Comparison of ENCODE assay signal across 8 mouse cellular contexts in the genomic region with DNA sequence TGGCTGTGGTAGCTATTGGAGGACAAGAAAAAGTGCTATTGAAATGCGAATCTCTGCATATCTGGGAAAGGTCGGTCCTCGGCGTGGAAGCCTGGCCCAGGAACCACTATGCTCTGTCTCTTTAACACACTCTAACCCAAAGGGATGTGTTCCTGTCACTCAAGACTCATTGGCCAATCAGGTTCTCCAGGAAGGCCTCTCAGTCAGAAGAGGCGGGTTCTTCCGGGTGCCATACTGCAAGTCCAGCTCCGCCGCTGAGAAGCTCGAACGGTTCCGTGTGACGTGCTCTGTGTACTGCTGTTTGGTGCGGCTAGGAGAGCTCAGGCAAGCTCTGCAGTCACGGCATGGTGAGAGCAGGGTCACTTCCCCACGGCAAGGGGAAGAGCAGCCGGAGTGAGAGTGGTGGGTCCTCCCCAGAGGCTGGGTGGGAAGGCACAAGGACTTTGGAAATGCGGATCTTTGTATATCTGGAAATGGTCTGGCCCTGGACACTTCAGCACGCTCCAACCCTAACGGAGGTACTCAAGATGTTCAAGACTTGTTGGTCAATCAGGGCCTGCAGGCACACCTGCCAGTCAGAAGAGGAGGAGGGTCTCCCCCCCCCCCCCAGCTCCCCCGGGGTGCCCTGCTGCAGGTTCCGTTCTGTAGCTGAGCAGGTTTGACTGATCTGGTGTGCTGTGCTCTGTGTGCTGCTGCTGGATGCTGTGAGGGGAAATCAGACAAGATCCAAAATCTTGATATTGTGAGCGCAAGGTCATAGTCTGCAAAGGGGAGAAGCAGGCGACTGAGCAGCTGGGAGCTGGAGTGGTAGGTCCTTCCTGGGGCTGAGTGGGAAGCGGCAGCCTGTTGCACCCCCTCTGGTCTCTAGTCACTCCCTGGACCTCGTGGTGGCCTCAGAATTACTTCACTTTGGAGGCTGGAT. TPM values are rescaled to one million over a fixed set of nuclear protein-coding genes. Genes with fewer than 3 reads are reported as not detected.
DNase-seq lines count a peak whose midpoint lies in the region; ATAC-seq and TF ChIP-seq lines count a peak whose summit lies in the region.

A gene (plus strand): TSS at position 236 of the 922 bp plus-strand sequence.

- peak; percentile 86 for TF ChIP-seq POLR2A in testis, adult 2 months (IDR thresholded peaks at IDR 0.05; ENCODE audit: control insufficient read depth, low read depth, low read length)

- peak within 1 kb of the TSS; percentile 84 for H3K4me2 ChIP-seq in forebrain, embryonic 12.5 days
- H3K4me2 ChIP-seq in heart, postnatal 0 days (ENCODE audit: low read depth, low read length), result peak within 1 kb of the TSS; percentile 92
- peak within 1 kb of the TSS; percentile 90 for H3K4me2 ChIP-seq in liver, embryonic 16.5 days (ENCODE audit: low read depth, low read length)
- peak within 1 kb of the TSS; percentile 95 for H3K4me2 ChIP-seq in neural tube, embryonic 13.5 days

- H3K4me3 ChIP-seq in E14TG2a.4 (replicated peaks; ENCODE audit: low read length), result peak within 1 kb of the TSS; percentile 93
- H3K4me3 ChIP-seq in forebrain, embryonic 12.5 days (replicated peaks), result peak within 1 kb of the TSS; percentile 84
- peak within 1 kb of the TSS; percentile 95 for H3K4me3 ChIP-seq in heart, postnatal 0 days (ENCODE audit: low read depth, low read length)
- peak within 1 kb of the TSS; percentile 88 for H3K4me3 ChIP-seq in liver, embryonic 16.5 days (ENCODE audit: low read depth, low read length)
- H3K4me3 ChIP-seq in neural tube, embryonic 13.5 days, result peak within 1 kb of the TSS; percentile 87
- peak within 1 kb of the TSS; percentile 92 for H3K4me3 ChIP-seq in testis, adult 2 months (ENCODE audit: control insufficient read depth, low read depth, low read length)

- peaks cover 25% of the 10 kb centered on the region for H3K4me1 ChIP-seq in E14TG2a.4 (replicated peaks; ENCODE audit: low read depth, low read length)
- peaks cover 16% of the 10 kb centered on the region for H3K4me1 ChIP-seq in forebrain, embryonic 12.5 days
- peaks cover 14% of the 10 kb centered on the region for H3K4me1 ChIP-seq in heart, postnatal 0 days (ENCODE audit: control insufficient read depth, insufficient read depth)
- peaks cover 3% of the 10 kb centered on the region for H3K4me1 ChIP-seq in liver, embryonic 16.5 days (ENCODE audit: control insufficient read depth, low read depth, low read length)
- peaks cover 22% of the 10 kb centered on the region for H3K4me1 ChIP-seq in neural tube, embryonic 13.5 days (replicated peaks)
- H3K4me1 ChIP-seq in testis, adult 2 months (ENCODE audit: control insufficient read depth, insufficient read depth, low read length), result peaks cover 5% of the 10 kb centered on the region

- DNase-seq in c-Kit-positive CD71-positive TER-119-positive erythroid progenitor cells, embryonic 14.5 days (ENCODE audit: low spot score), result peak; percentile 95
- peak; percentile 98 for DNase-seq in heart, postnatal 0 days (ENCODE audit: low spot score)
- DNase-seq in kidney, postnatal 4 days, result peak; percentile 89 to 95

- H3K36me3 ChIP-seq in E14TG2a.4 (ENCODE audit: insufficient read depth, low read length), result peaks cover 29% of the 10 kb centered on the region
- H3K36me3 ChIP-seq in forebrain, embryonic 12.5 days (replicated peaks), result peaks cover 24% of the 10 kb centered on the region
- H3K36me3 ChIP-seq in heart, postnatal 0 days (replicated peaks; ENCODE audit: control insufficient read depth, insufficient read depth, low read length), result no peaks in the 10 kb centered on the region
- H3K36me3 ChIP-seq in liver, embryonic 16.5 days (ENCODE audit: control insufficient read depth, insufficient read depth), result no peaks in the 10 kb centered on the region
- peaks cover 12% of the 10 kb centered on the region for H3K36me3 ChIP-seq in neural tube, embryonic 13.5 days
- no peaks in the 10 kb centered on the region for H3K36me3 ChIP-seq in testis, adult 2 months (ENCODE audit: control insufficient read depth, insufficient read depth, low read length)

- 0% methylated on average over 25 of the region's 25 CpGs for WGBS in forebrain, embryonic 12.5 days
- under 1% methylated on average over 25 of the region's 25 CpGs for WGBS in heart, postnatal 0 days
- WGBS in liver, embryonic 16.5 days (ENCODE audit: insufficient replicate concordance), result under 1% methylated on average over 25 of the region's 25 CpGs
- WGBS in neural tube, embryonic 13.5 days, result under 1% methylated on average over 25 of the region's 25 CpGs

- TF ChIP-seq CTCF in E14TG2a.4 (conservative IDR thresholded peaks at IDR 0.05; ENCODE audit: low read length), result no peak
- no peak for TF ChIP-seq CTCF in heart, postnatal 0 days (IDR thresholded peaks at IDR 0.05; ENCODE audit: low read depth)
- TF ChIP-seq CTCF in testis, adult 2 months (IDR thresholded peaks at IDR 0.05; ENCODE audit: control insufficient read depth, insufficient read depth, insufficient replicate concordance, low read depth, low read length), result no peak

- no peaks in the 10 kb centered on the region for H3K27me3 ChIP-seq in E14TG2a.4 (ENCODE audit: insufficient read depth, low read length)
- no peaks in the 10 kb centered on the region for H3K27me3 ChIP-seq in forebrain, embryonic 12.5 days
- no peaks in the 10 kb centered on the region for H3K27me3 ChIP-seq in heart, postnatal 0 days (ENCODE audit: control insufficient read depth, insufficient read depth, low read length)
- no peaks in the 10 kb centered on the region for H3K27me3 ChIP-seq in liver, embryonic 16.5 days (ENCODE audit: control insufficient read depth, insufficient read depth, low read depth, low read length)
- H3K27me3 ChIP-seq in neural tube, embryonic 13.5 days, result no peaks in the 10 kb centered on the region
- H3K27me3 ChIP-seq in testis, adult 2 months (ENCODE audit: control insufficient read depth, insufficient read depth, low read length), result no peaks in the 10 kb centered on the region

- TF ChIP-seq EP300 in heart, postnatal 0 days (IDR thresholded peaks at IDR 0.05; ENCODE audit: low read depth), result no peak

- peak within 1 kb of the TSS; percentile 85 for H3K27ac ChIP-seq in forebrain, embryonic 12.5 days
- peak within 1 kb of the TSS; percentile 95 for H3K27ac ChIP-seq in heart, postnatal 0 days (ENCODE audit: low read depth)
- H3K27ac ChIP-seq in liver, embryonic 16.5 days (ENCODE audit: low read length), result peak within 1 kb of the TSS; percentile 87
- peak within 1 kb of the TSS; percentile 92 for H3K27ac ChIP-seq in neural tube, embryonic 13.5 days (replicated peaks)
- H3K27ac ChIP-seq in testis, adult 2 months (ENCODE audit: control insufficient read depth, insufficient read depth, low read depth, low read length), result peak within 1 kb of the TSS; percentile 89

- peak; percentile 100 for ATAC-seq in forebrain, embryonic 12.5 days (ENCODE audit: low FRiP score)
- peak; percentile 99 for ATAC-seq in heart, postnatal 0 days (ENCODE audit: insufficient read depth, low read depth)
- peak; percentile 100 for ATAC-seq in liver, embryonic 16.5 days (ENCODE audit: low read depth)
- ATAC-seq in neural tube, embryonic 13.5 days (ENCODE audit: low read depth), result peak; percentile 100

- H3K9ac ChIP-seq in forebrain, embryonic 12.5 days, result peak within 1 kb of the TSS; percentile 82
- H3K9ac ChIP-seq in heart, postnatal 0 days (replicated peaks; ENCODE audit: low read depth, low read length), result peak within 1 kb of the TSS; percentile 91
- H3K9ac ChIP-seq in liver, embryonic 16.5 days (ENCODE audit: low read depth, low read length), result peak within 1 kb of the TSS; percentile 89
- H3K9ac ChIP-seq in neural tube, embryonic 13.5 days, result peak within 1 kb of the TSS; percentile 95

- peaks cover 19% of the 10 kb centered on the region for H3K9me3 ChIP-seq in E14TG2a.4 (ENCODE audit: low read length)
- 0 out of 2 replicates have a peak, but pooled peaks cover 4% of the 10 kb centered on the region for H3K9me3 ChIP-seq in forebrain, embryonic 12.5 days
- no peaks in the 10 kb centered on the region for H3K9me3 ChIP-seq in heart, postnatal 0 days (replicated peaks; ENCODE audit: control insufficient read depth, low read length)
- H3K9me3 ChIP-seq in liver, embryonic 16.5 days (replicated peaks; ENCODE audit: control insufficient read depth, low read length), result no peaks in the 10 kb centered on the region
- H3K9me3 ChIP-seq in neural tube, embryonic 13.5 days, result no peaks in the 10 kb centered on the region; the same call in 1 of the 2 replicates

RNA-seq across cellular contexts. Expression of the gene that starts here (rescaled TPM):
- polyA plus RNA-seq in forebrain, embryonic 12.5 days (2016; fragmentation: Nextera tagmentation; extraction: Ambion mirVana), result 13.4 and 14.2 TPM in 2 replicates
- total RNA-seq in heart, postnatal 0 days (2014; rRNA removed; ENCODE audit: low replicate concordance), result 6.7 and 6.8 TPM in 2 replicates
- polyA plus RNA-seq in heart, postnatal 0 days (2015; fragmentation: Nextera tagmentation; extraction: Ambion mirVana), result 9.0 and 10.1 TPM in 2 replicates
- 3.8 and 3.9 TPM in 2 replicates for polyA plus RNA-seq in liver, embryonic 16.5 days (2015; fragmentation: Nextera tagmentation; extraction: Ambion mirVana)
- 15.4 and 16.8 TPM in 2 replicates for polyA plus RNA-seq in neural tube, embryonic 13.5 days (2015; fragmentation: Nextera tagmentation; extraction: Ambion mirVana)
- polyA plus RNA-seq in testis, adult 2 months (2012; rRNA removed), result 0.68 and 0.83 TPM in 2 replicates

Comparison
In these comparisons a context has a peak if more than half of its experiments do, and no peak if none do; other contexts are left out.
1. Peak in every context shown above with its lines: DNase-seq, ATAC-seq, H3K4me3 ChIP-seq and H3K27ac ChIP-seq.